Mouse (Mus musculus): ENCODE measurements at regions not wholly inside any gene's neighbourhood (a gene's known extent, or its start where the extent isn't known, plus 50 kb on each side); places are given as distances from the start of the nearest gene placed in this dataset.

DNA sequence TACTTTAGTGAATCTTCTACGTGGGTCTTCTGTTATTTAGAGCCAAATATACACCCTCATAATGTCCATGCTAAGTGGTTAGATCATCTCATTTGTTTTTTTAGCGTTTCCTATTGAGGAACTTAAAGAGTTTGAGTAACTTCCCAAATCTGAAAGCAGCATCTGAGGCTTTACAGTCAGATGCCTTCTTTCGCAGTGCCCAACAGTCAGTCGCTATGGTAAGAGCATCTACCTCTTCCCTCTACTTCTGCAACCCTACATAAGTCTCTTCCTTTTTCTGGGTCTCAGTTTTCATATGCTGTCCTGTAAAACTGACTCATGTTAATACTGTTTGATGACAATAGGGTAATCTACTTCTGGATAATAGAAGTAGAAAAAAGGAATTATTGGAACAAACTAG, 146.8 kb downstream of the Ktn1 start:
- DNase-seq (ENCODE audit: low spot score in 2 of 2): no peak

DNA sequence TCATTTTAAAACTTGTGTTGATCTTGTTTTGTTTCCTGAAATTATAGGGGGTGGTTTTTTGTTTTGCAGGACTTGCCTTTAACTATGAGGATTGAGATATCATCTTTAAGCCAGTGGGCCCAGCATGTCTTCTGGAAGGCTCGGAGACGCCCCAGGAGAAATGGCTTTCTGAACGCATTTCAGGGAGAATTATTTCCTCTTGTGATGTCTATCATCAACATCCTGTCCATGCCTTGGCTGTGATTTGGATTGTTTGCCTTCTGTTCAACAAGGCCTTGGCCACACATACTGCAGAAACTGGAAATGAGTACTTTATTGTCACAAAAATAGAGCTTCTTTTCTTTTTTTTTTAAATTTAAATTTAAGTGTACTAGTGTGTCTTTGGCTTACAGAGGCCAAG, 150.0 kb downstream of the Ktn1 start:
- no peak for DNase-seq (ENCODE audit: low spot score in 2 of 2)

DNA sequence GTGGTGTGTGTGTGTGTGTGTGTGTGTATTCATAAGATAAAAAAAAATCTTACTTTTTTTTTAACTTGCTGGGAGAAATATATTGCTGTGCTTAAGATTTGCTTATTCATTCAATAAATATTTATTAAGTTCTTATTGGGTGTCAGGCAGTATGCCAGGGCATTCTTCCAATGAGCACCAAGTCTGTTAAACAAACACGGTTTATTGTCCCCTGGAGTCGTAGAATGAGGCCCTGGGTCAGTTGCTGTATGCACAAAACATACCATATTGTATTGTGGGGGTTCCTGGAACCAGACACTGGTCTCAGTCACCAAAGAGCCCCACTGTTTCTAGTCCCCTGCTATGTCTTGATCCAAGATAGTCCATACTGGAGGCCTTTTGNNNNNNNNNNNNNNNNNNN, 151.3 kb downstream of the Ktn1 start:
- DNase-seq (ENCODE audit: low spot score in 2 of 2): no peak

DNA sequence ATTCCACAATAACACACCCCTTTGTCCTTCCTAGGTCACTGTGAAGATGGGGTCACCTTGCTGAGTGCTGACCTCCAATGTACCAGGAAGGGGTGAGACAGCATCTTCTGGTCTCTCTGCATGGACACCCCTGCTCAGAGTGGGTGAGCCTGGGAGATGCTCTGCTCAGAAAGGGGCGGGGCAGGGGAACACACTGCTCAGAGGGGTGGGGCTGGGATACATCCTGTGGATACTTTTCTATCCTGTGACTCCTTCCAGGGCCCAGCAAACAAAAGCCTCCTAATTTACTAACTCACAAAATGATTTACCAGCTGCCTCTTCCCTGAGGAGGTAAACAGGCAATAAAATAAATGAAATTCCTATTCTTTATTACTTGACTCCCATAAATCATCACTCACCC, 157.0 kb downstream of the Ktn1 start:
- DNase-seq (ENCODE audit: low spot score in 2 of 2): no peak

DNA sequence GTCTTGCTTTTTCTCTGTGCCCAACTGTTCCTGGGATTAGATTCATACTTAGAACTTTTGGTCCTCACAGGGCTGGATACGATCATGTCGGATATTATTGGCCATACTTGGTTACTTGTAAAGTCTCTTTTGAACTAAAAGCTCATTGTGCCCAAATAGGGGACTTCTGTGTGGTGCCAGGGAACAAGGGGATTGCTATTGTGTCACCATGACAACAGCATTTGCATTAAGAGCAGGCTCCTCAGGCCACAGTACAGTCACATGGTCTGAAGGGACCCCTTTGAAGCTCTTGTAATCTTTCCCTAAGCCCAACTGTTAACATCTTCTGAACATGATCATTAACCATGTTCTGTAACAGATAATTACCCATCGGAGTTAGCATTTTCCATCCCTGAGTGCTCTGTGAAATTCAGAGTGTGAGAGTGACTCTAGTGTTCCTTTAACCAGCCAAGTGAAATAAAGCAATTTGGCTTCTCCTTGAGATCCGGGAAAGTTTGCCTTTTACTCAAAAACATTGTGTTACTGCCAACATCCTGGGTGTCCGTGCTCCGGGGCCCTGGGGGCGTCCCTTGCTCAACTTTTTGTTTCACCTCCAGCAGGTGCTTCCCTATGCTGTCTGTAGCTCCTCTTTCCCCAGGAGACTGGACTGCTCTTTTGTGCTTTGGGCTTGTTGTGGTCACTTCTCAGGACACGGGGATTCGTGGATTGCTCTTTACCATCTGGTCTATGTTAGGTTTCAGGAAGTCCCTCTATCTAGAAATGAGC, 157.7 kb downstream of the Ktn1 start:
- no peak for DNase-seq (ENCODE audit: low spot score in 2 of 2)

DNA sequence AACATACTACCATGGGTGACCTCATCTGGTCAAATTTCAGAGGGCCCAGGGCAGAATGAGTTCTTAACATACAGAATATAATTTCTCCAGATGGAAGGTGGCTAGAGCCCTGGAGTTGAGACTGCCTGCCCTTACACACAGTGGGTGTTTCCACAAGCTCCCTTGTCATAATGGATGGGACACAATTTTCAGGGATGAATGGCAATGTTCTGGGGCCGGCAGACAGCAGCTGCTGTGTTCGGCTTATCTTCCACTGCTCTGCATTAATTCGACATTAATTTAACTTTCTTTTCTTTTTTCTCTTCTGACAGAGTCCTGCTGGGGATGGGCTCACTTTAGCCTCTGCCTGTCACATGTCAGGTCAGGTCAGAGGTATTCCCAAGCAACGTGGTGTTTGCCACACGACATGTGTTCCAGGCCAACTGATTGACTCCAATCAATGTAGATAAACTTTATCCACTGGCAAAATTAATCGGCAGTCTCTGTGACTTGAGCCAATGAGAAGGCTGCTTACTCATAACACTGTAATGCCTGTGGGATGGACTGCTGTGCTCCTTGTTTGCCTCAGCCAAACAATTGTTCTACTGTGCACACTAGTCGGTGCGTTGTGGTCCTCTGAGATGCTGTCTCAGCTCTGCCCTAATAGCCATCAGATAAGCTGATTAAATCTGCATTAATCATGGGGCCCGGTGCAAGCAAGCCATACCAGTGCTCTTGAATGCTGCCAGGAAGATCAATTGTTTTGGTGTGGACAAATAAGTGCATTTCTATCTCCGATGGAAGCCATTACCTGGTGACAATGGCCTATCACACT, 160.1 kb downstream of the Ktn1 start:
- no peak for DNase-seq (ENCODE audit: low spot score in 2 of 2)

DNA sequence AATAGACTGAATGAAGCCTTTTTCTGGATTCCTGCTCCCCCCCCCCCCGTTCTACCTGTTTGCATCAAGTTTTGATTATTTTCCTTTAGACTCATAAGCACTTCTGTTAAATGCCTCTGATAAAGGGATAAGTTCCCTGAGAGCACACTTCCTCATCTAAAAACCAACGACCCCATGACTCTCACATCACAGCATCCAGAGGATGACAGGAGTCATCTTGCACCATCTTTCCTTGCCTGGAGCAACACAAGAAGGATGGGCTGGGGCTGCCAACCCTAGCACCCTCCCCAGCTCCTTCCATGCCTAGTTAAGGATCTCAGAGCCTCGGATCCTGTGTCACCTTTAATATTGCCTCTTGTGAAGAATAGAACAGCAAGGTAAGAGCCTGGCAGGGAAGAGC, 170.0 kb downstream of the Ktn1 start:
- no peak for DNase-seq (ENCODE audit: low spot score in 2 of 2)

DNA sequence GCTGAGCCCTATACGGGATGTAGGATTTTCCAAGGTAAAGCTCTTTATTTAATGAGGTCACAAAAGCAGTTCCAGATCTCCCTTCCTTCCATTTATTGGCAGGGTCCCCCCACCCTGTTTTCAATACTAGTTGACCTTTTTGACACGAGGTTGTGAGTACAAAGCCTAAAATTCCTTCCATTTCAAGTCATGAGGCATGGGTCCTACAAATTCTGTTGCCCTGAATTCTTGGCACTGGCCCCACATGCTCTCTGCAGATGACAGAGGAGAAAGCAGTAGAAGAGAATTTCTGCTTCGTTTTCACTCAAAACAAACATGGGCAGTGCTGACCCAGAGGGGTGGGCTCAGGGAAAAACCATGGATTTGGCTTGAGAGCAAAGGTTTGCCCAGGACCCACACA, 170.4 kb downstream of the Ktn1 start:
- DNase-seq (ENCODE audit: low spot score in 2 of 2): no peak

DNA sequence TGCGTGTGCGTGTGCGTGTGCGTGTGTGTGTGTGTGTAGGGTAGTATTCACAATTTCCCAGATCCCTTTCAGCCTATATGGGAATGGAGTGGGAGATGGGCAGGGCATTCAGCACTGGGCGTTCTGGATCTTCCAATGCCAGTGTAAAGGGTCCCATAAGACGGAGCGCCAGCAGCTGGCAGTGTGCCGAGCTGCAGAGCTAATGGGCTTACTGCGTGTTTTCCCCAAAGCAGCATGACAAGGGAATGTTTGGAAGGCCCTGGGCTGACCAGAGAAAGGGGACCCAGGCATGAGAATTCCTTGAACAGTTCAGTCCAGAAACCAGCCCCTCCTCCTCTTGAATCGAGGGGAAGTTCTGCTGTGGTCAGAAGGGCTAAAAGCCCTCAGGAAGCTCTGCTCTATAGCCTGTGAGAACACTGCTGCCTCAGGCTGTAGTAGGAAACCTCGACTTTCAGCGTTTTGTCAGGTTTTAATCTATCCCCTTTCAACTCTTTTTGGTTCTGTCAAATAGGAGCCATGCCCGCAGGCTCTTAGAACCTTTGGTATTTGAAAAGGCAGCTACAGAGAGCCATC, 172.4 kb downstream of the Ktn1 start:
- DNase-seq (ENCODE audit: low spot score in 2 of 2): no peak

DNA sequence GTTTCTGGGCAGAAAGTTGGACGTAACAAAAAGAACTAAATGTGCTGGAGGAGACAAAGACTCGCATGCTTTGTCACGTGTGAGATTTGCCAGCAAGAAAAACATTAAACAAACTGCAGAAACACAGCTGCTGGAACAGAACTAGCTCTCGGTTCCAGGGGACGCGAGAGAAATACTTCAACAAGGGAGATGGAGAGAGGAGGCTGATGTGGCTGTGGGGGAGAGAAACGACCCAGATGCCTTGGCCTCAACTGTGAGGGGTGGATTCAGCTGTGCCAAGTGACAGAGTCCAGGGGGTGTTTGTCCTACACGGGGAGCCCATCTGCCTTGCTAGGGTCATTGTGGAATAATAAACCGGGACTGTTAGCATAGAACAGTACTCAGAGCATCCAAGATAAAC, 174.9 kb downstream of the Ktn1 start:
- no peak for DNase-seq (ENCODE audit: low spot score in 2 of 2)

DNA sequence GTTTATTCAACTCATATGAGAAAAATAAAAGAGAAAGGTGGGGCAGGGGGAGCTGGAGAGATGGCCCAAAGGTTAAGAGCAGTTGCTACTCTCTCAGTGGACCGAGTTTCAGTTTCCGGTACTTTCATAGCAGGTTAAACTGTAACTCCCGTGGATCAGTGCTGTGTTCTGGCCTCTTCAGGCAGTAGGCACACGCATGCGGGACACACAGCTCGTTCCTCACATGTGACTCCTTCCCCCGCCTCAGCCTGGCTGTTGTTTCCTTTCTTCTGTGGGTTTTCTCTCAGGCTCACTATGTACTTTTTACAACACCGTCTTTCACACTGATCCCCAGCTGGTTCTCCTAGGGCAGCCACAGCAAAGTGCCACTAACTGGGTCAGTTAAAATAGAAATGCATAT, 175.4 kb downstream of the Ktn1 start:
- no peak for DNase-seq (ENCODE audit: low spot score in 2 of 2)

DNA sequence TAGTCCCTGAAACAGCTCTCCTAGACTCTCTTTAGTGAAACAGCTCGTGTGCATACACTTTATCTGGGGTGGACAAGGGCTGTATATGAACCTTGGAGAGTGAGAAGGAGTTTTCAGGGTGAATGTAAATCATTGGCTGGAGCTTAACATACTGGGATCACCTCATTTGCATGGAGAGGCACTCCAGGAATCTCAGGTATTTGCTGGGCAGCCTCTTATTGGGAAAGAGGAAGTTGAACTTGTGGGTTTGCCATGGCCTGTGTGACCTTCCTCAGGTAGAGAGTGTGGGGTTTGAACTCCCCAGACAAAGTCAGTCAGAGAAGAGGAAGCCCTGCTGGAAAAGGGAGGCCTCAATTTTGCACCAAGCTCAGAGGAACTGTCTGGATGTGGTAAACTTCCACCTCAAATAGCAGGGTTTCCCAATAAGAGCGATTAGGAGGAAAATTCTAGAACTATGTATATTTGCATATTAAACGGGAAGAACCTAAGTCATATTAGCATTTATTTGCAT, 177.3 kb downstream of the Ktn1 start:
- DNase-seq (ENCODE audit: low spot score in 2 of 2): no peak

DNA sequence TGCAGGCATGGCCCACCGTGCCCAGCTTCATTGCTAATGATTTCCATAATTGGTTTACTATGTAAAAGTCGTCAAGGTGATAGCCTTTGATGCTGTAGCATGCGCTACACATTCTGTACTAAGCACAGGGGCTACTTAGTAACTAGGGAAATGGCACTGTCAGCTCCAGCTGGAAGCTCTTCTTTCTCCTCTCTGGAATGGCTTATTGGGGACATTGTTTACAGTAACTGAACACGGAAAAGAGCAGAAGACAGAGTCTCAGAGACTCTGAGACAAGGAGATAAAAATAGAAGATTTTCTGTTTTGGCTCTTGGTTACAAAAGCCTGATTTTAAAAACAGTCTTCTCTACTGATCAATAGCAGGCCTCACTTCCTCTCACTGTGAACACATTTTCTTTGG, 178.3 kb downstream of the Ktn1 start:
- no peak for DNase-seq (ENCODE audit: low spot score in 2 of 2)

DNA sequence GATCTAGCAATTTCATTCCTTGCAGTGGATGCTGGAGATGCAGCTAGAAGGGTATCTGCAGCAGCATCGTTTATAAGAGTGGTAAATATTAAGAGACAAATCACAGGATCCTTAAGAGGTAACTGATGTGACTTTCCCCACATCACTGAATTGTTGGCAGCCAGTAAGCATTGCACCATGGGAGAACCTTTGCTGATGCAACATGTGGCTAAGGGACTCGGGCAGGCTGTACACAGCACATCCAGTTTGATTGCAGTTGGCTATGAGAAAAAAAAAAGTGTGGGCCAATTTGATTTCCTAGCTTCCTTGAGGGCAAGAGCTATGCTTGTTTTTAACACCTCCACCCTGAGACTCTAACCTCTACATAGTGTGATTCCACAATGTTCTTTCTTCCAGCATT, 179.4 kb downstream of the Ktn1 start:
- no peak for DNase-seq (ENCODE audit: low spot score in 2 of 2)

DNA sequence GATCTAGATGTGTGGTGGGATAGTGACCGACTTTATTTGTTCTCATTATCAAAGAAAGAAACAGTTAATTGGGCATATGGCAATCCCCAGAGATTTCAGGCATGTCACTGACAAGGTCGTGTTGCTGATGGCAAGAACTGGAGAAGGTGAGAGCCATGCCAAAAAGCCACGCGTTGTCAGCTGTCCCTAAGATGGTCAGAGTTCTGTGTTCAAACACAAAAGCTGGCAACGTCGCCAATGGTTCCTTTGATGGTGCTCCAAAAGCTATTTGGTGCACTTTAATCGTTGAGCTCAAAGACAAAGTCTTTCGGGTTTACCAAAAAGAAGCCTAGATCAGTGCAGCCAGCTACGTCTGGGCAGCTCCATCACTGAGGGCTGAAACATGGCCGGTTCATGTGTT, 185.4 kb downstream of the Ktn1 start:
- DNase-seq (ENCODE audit: low spot score in 2 of 2): no peak

DNA sequence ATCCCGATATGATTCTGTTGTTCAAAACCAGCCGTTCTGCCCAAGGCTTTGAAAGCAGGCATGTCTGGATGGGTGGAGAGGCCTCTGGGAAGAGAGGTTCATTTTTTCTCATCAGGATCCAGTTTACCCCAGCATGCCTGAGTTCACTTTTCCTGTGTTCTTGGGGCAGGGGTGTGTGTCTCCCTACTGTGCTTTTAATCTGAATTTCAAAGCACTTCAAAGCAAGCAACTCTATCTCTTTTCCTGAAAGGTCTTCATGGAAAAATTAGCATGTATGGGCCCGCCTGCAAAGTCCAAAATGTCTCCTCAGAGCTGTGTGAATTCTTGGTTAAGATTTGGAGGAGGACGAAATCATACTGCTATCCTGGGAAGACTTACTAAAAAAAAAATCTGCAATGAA, 187.2 kb downstream of the Ktn1 start:
- no peak for DNase-seq (ENCODE audit: low spot score in 2 of 2)

DNA sequence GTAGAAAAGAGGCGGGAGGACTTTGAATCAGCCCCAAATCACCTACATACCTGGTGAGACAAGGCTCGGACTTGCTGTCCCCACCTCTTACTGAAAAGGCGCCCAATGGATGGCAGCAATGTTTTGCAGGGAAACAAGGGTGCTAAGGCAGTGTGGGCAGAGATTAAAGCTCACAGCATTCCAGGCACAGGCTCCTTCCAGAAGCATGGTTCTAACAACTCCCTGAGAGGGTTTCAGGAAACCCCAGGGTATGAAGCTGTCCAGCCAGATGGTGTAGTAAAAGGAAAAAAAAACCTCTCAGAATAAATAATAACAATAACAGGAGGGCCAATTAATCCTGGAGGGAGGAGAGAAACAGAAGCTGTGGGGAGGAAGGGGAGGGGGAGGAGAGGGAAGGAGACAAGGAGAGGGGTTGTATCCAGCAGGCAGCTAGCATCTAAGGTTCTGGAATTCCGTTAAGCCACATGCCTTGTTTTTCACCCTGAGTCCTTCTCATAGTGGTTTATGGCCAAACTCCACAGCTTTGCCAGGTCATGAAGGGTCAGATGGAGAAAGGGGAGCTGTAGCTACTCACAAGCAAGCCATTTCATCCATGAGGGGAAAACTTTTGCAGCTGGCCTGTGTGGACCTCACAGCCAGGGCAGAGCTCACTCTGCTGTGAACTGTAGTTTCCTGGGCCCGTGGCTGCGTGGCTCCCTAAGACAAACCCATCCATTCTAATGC, 191.4 kb downstream of the Ktn1 start:
- DNase-seq (ENCODE audit: low spot score in 2 of 2): no peak

DNA sequence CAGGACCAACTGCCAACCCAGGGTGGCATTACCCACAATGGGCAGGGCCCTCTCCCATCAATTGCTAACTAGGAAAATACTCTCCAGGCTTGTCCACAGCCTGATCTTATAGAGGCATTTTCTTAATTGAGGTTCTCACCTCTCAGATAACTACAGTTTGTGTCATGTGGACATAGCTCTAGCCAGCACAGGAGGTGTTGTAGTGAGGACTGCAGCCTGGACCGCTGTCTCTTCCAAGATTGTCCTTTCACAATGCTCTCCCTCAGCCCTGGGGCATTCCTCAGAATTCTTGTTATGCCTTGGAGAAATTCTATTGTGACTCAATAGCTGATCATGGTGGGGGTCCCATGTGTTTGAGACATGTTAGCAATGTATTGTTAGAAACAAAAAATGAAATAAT, 196.1 kb downstream of the Ktn1 start:
- no peak for DNase-seq (ENCODE audit: low spot score in 2 of 2)

DNA sequence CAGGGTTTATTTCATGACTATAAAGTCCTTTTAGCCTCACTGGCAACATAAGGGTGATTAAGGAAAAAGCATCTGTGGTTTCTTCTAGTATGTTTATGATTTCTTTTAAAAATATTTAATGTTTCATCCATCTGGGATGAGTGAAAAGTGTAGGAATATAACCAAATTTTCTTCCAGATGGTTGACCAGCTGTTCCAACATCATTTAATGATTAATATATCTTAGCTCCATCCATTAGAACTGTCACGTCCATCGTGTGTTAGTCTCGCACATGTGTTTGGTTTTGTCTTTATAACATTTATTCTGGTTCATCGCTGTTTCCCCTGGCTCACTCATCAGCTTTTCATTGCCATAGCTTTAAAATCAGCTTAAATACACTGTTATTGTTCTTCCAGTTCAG, 200.6 kb downstream of the Ktn1 start:
- DNase-seq (ENCODE audit: low spot score in 2 of 2): no peak

DNA sequence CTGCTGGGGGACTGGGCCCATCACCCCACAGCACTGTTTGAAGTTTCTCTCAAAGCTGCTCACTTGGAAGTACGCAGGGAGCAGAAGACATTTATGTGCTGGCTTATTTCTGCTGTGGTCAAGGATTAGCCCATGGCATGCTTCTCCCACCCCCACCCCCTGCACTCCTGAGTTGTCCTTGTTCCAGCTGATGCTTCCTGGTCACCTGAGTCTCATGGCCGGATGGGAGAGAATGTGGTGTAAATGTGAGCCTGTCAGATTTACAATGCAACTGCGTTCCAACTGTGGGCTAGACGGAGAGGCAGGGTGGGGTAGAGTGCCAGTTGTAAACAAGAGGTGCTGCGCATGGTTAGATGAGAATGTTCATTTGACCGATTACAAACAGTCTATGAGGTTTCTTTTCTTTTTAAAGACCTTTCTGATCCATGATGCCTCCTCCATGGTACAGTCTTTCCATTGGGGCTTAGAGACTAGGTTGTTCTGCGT, 208.1 kb downstream of the Ktn1 start:
- no peak for DNase-seq (ENCODE audit: low spot score in 2 of 2)

DNA sequence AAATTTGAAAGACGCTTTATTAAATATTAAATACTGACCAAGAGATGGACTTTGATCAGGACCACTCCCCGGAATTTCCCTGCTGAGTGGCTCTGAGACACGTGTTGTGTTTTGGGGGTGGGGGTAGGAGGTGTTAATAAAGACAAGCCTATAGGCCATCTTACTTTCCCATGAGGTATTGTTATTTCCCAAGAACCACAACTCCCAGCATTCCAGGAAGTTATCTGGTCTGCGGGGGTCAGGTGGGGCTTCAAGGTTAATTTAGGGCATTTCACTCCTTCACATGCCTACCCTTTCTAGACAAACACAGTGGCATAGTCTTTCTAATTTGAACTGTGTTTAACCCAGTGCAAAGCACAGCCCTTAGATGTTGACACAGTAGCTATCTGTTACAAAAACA, 209.0 kb downstream of the Ktn1 start:
- DNase-seq (ENCODE audit: low spot score in 2 of 2): no peak
